Mouse (Mus musculus) kidney, adult 2 months (tissue): ENCODE data around the gene Acer3. TPM values are rescaled to one million over a fixed set of nuclear protein-coding genes. Genes with fewer than 3 reads are reported as not detected.

Source experiments
- DNase-seq: peaks from one replicate; pipeline ENCODE4 v3.0.0; 2021
- H3K27ac ChIP-seq: fragments of 200-500 bp; 2 replicates; pipeline ENCODE4 v1.5.1; 2012; ENCODE audit warnings: low read depth, low read length, control low read depth, inconsistent platforms; ENCODE audit not compliant: insufficient read depth
- H3K27me3 ChIP-seq: fragments of 200-500 bp; replicated peaks from 2 replicates; pipeline ENCODE4 v1.6.1; 2012; ENCODE audit warnings: mild to moderate bottlenecking, moderate library complexity, low read length, inconsistent platforms; ENCODE audit not compliant: control insufficient read depth, insufficient read depth
- H3K36me3 ChIP-seq: fragments of 200-500 bp; 2 replicates; pipeline ENCODE4 v1.6.1; 2012; ENCODE audit warnings: mild to moderate bottlenecking, moderate library complexity, low read length, inconsistent platforms; ENCODE audit not compliant: control insufficient read depth, insufficient read depth
- H3K4me1 ChIP-seq: fragments of 200-500 bp; 2 replicates; pipeline ENCODE4 v1.6.1; 2011; ENCODE audit warnings: low read length; ENCODE audit not compliant: control insufficient read depth, insufficient read depth
- H3K4me3 ChIP-seq: fragments of 200-500 bp; 2 replicates; pipeline ENCODE4 v1.5.1; 2011; ENCODE audit warnings: mild to moderate bottlenecking, low read depth, low read length, control low read depth; ENCODE audit not compliant: insufficient read depth
- CTCF ChIP-seq: fragments of 200-500 bp; conservative IDR thresholded peaks from 2 replicates; pipeline ENCODE4 v1.5.1; 2011; ENCODE audit warnings: low read depth, mild to moderate bottlenecking, control low read depth, low read length, moderate library complexity, mixed read lengths; ENCODE audit not compliant: insufficient read depth, insufficient read length
- POLR2A ChIP-seq: fragments of 200-500 bp; IDR thresholded peaks from one replicate; pipeline ENCODE4 v1.6.1; 2011; ENCODE audit warnings: low read depth, low read length, control low read depth
- WGBS: fragments of 180-500 bp; shearing (Covaris S2); methylation state at CpG from one replicate; pipeline ENCODE4 v1.1.7; 2018; 5-methylcytosine and 5-hydroxymethylcytosine counted together
- polyA plus RNA-seq: library from polyadenylated mRNA; depleted of rRNA; stranded (reverse); fragments of >200 nt; gene quantifications from 2 replicates; pipeline ENCODE4 v1.2.3, GENCODE M21; 2012

Gene Acer3
- polyA plus RNA-seq, 1 experiment: 11.9 TPM

- DNase-seq: peak; percentile 51
- H3K4me3 ChIP-seq: no peak overlapping the region
- TF ChIP-seq CTCF (no peak), POLR2A (no peak)
- WGBS: 60% methylated on average over 5 of the region's 5 CpGs
- peaks cover 30% of the 10 kb centered on the region for H3K4me1 ChIP-seq
- H3K36me3 ChIP-seq: no peaks in the 10 kb centered on the region
- 0 out of 2 replicates have a peak overlapping the region, but pooled peaks have one; percentile 33 for H3K27ac ChIP-seq
- no peaks in the 10 kb centered on the region for H3K27me3 ChIP-seq
Measured at GRCm38 (mm10) chr7:98357324-98357723, 36.3 kb upstream of the Acer3 start.

DNA sequence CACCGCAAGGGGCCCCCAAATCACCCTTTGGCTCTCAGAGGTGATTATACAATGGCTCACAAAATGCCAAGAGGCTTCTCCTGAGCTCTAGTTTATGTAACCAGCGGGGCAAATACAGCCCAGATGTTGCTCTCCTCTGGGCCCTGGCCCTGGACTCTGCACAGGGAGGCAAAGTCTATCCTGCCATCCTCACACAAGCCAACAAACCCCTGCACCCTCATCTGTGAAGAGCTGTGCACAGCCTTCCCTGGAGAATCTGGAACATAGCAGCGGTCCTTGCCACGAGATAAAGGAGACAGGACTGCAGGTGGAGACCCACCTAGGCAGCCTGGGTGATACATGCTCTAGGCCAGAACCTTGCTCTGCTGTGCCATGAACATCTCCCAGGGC, 33.9 kb upstream of the Acer3 start:
- Histone ChIP-seq H3K27ac (peak overlapping the region; percentile 89), H3K27me3 (no peaks in the 10 kb centered on the region), H3K36me3 (no peaks in the 10 kb centered on the region), H3K4me3 (no peak overlapping the region), H3K4me1 (peaks cover 28% of the 10 kb centered on the region)
- WGBS: 63% methylated on average over 4 of the region's 4 CpGs
- DNase-seq: peak; percentile 95
- no peak for TF ChIP-seq POLR2A
- no peak for TF ChIP-seq CTCF

- no peak for DNase-seq
- TF ChIP-seq CTCF (no peak), POLR2A (no peak)
- Histone ChIP-seq H3K27ac (peak overlapping the region; percentile 89), H3K27me3 (no peaks in the 10 kb centered on the region), H3K4me3 (no peak overlapping the region), H3K4me1 (peaks cover 24% of the 10 kb centered on the region), H3K36me3 (no peaks in the 10 kb centered on the region)
- 51% methylated on average over 12 of the region's 12 CpGs for WGBS
Measured at GRCm38 (mm10) chr7:98354160-98354920, 33.3 kb upstream of the Acer3 start.

DNA sequence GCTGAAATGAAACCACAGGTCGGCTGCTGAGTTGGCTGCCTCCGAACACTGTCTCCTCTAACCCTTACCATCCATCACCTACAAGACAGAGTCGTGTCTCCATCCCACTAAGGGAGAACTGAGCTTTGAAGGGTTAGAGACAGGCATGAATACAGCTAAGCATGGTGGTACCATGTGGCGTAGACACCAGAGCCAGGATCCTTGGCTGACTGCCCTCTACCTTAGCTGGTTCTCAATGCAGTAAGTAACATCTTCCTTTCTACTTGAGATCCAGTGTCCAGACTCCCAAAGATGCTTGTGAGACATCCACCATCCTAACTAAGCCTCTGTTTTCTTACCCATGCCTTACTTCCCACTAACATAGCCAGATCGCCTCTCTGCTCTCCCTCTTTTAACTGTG, 32.6 kb upstream of the Acer3 start:
- H3K4me1 ChIP-seq: peaks cover 18% of the 10 kb centered on the region
- WGBS: 89% methylated on average over 5 of the region's 5 CpGs
- H3K27ac ChIP-seq: no peak overlapping the region
- no peak overlapping the region for H3K4me3 ChIP-seq
- no peak for TF ChIP-seq CTCF
- TF ChIP-seq POLR2A: no peak
- H3K27me3 ChIP-seq: no peaks in the 10 kb centered on the region
- no peaks in the 10 kb centered on the region for H3K36me3 ChIP-seq
- no peak for DNase-seq

DNA sequence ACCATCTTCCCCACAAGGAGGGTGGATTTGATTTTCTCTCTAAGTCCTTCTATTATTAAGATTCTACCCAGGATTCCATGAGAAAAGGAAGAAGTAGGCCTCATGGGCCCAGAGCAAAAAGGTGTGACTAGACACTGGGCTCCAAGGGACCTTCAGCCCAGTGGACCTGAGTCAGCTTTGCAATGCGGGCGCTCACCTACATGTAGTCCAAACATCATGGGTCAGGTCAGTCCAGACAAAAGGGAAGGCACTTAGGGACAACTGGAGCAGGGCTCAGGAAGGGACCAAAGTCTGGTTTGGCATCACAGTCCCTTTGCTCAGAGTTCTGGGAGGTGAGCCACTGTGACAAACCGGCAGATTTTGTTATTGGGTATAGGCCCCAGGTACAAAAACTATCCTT, 30.5 kb upstream of the Acer3 start:
- TF ChIP-seq POLR2A (no peak), CTCF (no peak)
- DNase-seq: peak; percentile 75
- H3K4me3 ChIP-seq: no peak overlapping the region
- no peaks in the 10 kb centered on the region for H3K36me3 ChIP-seq
- H3K27me3 ChIP-seq: no peaks in the 10 kb centered on the region
- no peak overlapping the region for H3K27ac ChIP-seq
- H3K4me1 ChIP-seq: peaks cover 12% of the 10 kb centered on the region
- WGBS: 59% methylated on average over 3 of the region's 3 CpGs

- Histone ChIP-seq H3K36me3 (no peaks in the 10 kb centered on the region), H3K4me3 (no peak overlapping the region), H3K27me3 (no peaks in the 10 kb centered on the region), H3K4me1 (peaks cover 4% of the 10 kb centered on the region; the same call in 1 of the 2 replicates), H3K27ac (no peak overlapping the region)
- 76% methylated on average over 6 of the region's 6 CpGs for WGBS
- no peak for TF ChIP-seq CTCF
- no peak for TF ChIP-seq POLR2A
- peak; percentile 57 for DNase-seq
Measured at GRCm38 (mm10) chr7:98349821-98350220, 28.8 kb upstream of the Acer3 start.

DNA sequence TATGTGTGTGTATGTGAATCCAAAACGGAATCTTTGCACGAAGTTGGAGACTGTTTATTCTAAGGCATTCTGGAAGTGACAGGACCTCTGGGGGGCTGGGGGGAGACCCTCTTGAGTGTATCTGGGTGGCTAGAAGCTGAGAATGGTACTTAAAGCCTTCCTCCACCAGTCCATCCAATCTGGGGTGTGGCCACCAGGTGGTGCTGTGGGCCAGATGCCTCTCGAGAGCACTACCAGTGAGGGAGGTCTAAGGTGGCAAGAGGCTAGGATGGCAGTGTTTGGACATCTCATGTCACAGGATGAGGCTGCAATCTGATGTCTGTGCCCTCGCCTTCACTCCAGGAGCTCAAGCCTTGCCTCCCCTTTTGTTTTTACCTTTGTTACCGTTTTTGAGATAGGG, 28.1 kb upstream of the Acer3 start:
- WGBS: 13% methylated on average over 5 of the region's 5 CpGs
- TF ChIP-seq CTCF (peak; percentile 96), POLR2A (no peak)
- Histone ChIP-seq H3K4me1 (peaks cover under 1% of the 10 kb centered on the region; the same call in 1 of the 2 replicates), H3K27ac (no peak overlapping the region), H3K27me3 (no peaks in the 10 kb centered on the region), H3K4me3 (no peak overlapping the region), H3K36me3 (no peaks in the 10 kb centered on the region)
- peak; percentile 86 for DNase-seq

GRCm38 (mm10) chr7:98348043-98348442, 27.0 kb upstream of the Acer3 start:
- no peaks in the 10 kb centered on the region for H3K36me3 ChIP-seq
- H3K27me3 ChIP-seq: no peaks in the 10 kb centered on the region
- 44% methylated on average over 7 of the region's 7 CpGs for WGBS
- H3K27ac ChIP-seq: no peak overlapping the region
- no peaks in the 10 kb centered on the region for H3K4me1 ChIP-seq
- H3K4me3 ChIP-seq: no peak overlapping the region
- DNase-seq: peak; percentile 64
- TF ChIP-seq CTCF: peak; percentile 86
- TF ChIP-seq POLR2A: no peak
